Mouse (Mus musculus) forebrain, embryonic 16.5 days (tissue): Measurements from ENCODE around the gene Cnot1. TPM values are rescaled to one million over a fixed set of nuclear protein-coding genes. Genes with fewer than 3 reads are reported as not detected.

Experiments
- microRNA-seq: library from miRNA; unstranded; fragments of <30 nt; microRNA quantifications from one replicate; pipeline ENCODE4, GENCODE M21; 2017
- polyA plus RNA-seq: library from polyadenylated mRNA; unstranded; fragments of >200 nt; fragmentation: Nextera tagmentation; extraction: Ambion mirVana; gene quantifications from 2 replicates; pipeline ENCODE4 v1.2.1, GENCODE M21; 2015

Cnot1 gene
- polyA plus RNA-seq, 1 experiment from 2014 or later = 58.5 TPM

Small RNA genes lying within 50 kb of the gene (microRNA-seq; reads per million reads assigned to microRNA genes)
- 2.3 reads per million, percentile 5 among the genes with 10 or more reads in this experiment for gene Mir7073

Other genes starting within 250 kb of the Cnot1 start
- not detected in 2 replicates for gene Prss54, start 231.1 kb downstream of the Cnot1 start, polyA plus RNA-seq
- 10.8 and 11.5 TPM in 2 replicates for gene Gins3, start 174.0 kb downstream of the Cnot1 start, polyA plus RNA-seq
- 221 and 296 TPM in 2 replicates for gene Ndrg4, start 130.5 kb downstream of the Cnot1 start, polyA plus RNA-seq
- 28.1 and 31.2 TPM in 2 replicates for gene Setd6, start 91.6 kb downstream of the Cnot1 start, polyA plus RNA-seq
- gene Sap18b, start 17.9 kb upstream of the Cnot1 start, polyA plus RNA-seq = 219 and 261 TPM in 2 replicates
- gene Slc38a7, start 46.1 kb upstream of the Cnot1 start, polyA plus RNA-seq = 29.9 and 31.1 TPM in 2 replicates
- 170 and 175 TPM in 2 replicates for gene Got2, start 81.1 kb upstream of the Cnot1 start, polyA plus RNA-seq